Mouse (Mus musculus) frontal cortex, postnatal 36 days (tissue): Measurements from ENCODE around the gene Eya2.

Experiments used
- DNase-seq, 2 experiments: peaks; one replicate each; pipeline ENCODE4 v3.0.0; 2022; ENCODE audit warnings: low spot score in 2 of 2

Gene Eya2

DNA sequence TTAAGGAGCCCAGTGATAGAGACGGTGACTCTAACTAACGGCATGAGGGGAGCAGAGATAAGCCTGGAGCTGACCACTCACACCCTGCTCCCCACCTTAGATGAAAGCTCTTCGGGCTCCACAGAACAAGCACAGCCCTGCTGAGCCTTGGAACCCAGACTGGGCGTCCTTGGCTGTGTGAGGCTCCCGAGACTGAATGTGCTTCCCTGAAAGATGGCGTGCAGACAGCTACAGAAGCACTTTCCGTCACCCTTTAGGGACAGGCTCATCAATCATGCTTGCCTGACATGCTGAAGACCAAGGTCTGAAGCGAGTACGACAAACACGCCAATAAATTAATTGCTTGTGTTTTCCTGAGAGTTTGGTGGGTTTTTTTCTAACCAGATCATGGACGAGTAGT, 56.2 kb downstream of the Eya2 start:
- no peak for DNase-seq

DNA sequence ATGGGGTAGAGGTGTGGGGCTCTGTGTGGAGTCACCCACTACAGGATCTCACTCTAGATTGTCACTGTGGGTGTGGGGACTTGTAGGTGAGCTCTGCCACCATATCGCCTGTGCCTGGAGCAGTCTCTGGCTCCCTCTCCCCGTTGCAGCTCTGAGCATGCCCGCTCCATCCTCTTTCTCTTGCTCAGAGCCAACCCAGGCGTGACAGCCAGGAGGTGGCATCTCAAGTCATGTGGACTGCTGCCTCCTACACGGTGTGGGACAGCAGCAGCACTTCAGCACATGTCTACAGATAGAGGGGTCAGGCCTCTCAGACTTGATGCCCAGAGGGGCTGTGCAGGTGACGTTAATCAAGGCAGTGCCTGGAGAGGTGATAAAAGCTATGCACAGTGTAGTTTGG, 57.4 kb downstream of the Eya2 start:
- DNase-seq: peak in 1 of 2 experiments; percentile 18

- DNase-seq: no peak
Measured at GRCm38 (mm10) chr2:165653001-165653921, 58.4 kb downstream of the Eya2 start.

- DNase-seq: no peak
Measured at GRCm38 (mm10) chr2:165654151-165654550, 59.3 kb downstream of the Eya2 start.

DNA sequence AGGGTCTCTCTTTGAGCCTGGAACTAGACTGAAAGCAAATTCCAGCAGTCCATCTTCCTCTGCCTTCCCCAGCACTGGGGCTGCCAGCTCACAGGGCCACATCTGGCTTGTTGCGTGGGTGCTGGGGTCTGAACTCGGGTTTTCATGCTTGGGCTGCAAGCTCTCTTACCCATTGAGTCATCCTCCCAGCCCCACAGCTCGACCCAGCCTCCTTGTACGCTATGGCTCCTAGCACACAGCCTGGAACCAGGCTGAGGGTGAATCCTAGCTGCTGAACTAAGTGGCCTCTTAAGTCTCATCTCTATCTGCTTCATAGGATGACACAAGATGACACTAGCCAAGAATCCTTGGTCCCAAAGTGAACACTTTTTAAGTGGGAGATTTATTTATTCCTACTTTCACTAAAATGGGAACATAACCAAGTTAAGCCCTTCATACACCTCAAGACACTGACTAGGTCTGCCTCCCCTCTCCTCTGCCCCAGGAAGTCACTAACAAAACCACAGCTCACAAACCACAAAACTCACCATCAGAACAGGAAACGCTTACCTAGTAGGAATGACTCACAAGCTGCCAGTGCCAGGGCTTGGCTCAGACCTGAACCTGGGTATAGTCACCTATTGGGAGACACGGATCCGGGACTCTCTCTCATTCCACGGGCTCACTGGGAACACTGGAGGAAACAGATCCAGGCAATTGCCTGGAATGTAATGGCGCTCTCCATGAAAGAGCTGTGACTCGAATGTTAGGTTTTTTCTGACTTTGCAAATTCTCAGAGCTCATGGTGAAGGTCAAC, 60.1 kb downstream of the Eya2 start:
- DNase-seq: no peak

- no peak for DNase-seq
Measured at GRCm38 (mm10) chr2:165656541-165656940, 61.7 kb downstream of the Eya2 start.

- no peak for DNase-seq
Measured at GRCm38 (mm10) chr2:165656956-165657355, 62.1 kb downstream of the Eya2 start.

DNA sequence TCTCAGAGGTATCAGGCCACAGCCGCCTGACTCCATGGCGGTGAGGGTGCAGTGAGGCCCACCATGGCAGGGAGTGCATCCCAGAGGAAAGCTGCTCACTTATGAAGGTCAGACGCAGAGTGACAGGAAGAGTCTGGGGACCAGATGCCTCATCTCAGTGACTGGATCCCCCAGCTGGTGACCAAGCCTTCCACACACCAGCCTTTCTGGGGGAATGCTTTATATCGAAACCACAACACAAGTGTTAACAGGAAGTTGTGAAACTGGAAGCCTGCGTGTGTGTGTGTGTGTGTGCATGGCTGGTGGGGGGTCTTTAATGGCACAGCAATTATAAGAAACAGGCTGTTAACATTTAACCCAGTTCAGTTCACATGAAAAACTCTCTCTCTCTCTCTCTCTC, 64.7 kb downstream of the Eya2 start:
- no peak for DNase-seq

- no peak for DNase-seq
Measured at GRCm38 (mm10) chr2:165663266-165663665, 68.4 kb downstream of the Eya2 start.

DNA sequence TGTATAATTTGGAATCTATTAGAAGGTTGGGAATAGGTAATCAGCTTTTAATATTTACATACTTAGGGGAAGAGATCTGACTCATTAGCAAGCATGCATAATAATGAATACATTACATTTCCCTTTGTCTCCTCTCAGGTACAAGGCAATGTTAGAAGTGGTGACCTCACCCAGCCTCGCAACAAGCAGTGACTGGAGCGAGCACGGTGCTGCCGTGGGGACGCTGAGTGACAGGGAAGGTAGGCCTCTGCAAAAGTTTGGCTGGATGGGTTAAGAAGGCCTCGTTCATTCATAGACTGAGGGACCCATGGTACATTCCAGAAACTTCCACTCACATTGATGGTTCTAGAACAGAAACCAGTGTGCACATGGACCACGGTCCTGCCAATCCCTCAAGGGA, 69.8 kb downstream of the Eya2 start:
- no peak for DNase-seq

GRCm38 (mm10) chr2:165665176-165665575, 70.3 kb downstream of the Eya2 start:
- DNase-seq: no peak

DNA sequence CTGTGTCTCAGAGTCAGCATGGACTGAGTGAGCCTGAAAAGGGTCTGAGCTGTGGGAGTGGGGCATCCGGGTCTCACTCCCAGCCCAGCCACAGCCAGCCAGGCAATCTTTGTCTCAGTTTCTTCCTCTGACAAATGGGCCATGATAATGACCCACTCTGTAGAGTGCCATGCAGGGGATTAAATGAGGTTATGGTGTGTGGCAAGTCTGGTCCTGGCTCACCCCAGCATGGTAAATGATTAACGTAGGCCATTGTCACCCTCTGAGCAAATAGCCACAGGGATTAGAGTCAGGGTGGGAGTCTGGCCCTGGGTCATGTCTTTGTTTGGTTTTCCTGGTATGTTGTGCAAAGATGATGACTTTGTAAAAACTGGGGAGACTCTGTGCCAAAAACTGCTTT, 72.3 kb downstream of the Eya2 start:
- no peak for DNase-seq

DNA sequence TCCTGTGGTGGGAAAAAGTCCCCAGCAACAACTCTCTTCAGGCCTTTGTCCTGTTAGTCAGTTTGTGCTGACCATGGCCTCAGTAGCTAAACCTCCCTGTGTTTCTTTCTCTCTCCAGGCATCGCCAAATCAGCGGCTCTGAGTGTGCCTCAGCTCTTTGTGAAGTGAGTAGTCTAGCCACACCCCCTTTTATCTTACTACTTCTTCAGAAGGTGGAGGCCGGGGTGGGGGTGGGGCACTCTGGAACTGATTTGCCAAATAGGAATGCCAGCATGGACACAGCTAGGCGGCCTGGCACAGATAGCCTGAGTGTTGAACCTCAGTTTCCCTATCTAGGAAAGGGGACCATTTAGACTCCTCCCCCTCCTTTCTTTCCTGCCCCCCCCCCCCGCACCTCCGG, 87.9 kb downstream of the Eya2 start:
- no peak for DNase-seq

DNA sequence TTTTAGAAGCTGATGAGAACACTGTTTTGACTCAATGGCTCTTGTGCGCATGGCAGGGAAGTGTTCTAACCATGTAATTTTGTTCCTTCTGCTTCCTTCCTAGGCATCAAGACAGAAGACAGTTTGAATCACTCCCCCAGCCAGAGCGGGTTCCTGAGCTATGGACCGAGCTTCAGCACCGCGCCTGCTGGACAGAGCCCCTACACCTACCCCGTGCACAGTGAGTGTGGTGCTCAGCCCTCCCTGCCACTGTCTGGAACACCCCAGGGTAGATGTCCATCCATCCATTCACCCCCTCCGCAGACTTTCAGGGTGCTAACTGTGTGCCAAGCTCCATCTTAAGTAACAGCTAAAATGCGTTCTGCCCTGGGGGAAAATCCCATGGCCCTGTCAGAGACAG, 92.7 kb downstream of the Eya2 start:
- no peak for DNase-seq

GRCm38 (mm10) chr2:165688896-165689295, 94.1 kb downstream of the Eya2 start:
- DNase-seq: no peak

- no peak for DNase-seq
Measured at GRCm38 (mm10) chr2:165691016-165691415, 96.2 kb downstream of the Eya2 start.

GRCm38 (mm10) chr2:165692944-165693660, 98.3 kb downstream of the Eya2 start:
- DNase-seq: no peak

GRCm38 (mm10) chr2:165694767-165695166, 99.9 kb downstream of the Eya2 start:
- no peak for DNase-seq

DNA sequence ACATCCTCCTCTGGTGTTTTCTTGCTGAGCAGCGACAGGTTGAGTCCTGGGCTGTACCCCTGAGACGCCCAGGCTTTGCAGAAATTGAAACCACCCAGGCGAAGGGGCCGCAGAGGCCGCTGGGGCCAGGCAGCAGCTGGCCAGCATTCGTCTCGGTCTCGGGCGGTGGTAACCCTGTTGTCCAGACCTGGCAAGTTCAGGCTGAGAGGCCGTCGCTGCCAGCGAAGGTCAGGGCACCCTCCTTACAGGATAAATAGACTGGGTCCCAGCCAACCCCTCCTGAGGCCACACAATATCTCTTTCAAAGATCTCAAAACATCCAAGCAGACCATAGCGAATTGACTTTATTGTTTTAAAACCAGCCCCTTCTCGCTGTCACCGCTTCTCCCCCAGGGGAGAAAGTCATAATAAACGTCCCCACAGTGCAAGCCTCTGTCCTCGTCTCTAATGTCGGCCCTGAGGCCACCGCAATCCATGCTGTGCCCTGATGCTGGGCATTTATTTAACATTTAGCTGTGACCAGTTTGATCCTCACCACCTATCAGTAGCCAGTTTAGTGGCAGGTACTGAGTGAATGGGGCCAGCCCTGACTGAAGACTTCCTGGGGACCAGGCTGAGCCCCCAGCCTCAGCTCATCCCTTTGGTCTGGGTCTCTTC, 105.5 kb downstream of the Eya2 start:
- DNase-seq: no peak

GRCm38 (mm10) chr2:165703033-165703805, 108.4 kb downstream of the Eya2 start:
- no peak for DNase-seq

DNA sequence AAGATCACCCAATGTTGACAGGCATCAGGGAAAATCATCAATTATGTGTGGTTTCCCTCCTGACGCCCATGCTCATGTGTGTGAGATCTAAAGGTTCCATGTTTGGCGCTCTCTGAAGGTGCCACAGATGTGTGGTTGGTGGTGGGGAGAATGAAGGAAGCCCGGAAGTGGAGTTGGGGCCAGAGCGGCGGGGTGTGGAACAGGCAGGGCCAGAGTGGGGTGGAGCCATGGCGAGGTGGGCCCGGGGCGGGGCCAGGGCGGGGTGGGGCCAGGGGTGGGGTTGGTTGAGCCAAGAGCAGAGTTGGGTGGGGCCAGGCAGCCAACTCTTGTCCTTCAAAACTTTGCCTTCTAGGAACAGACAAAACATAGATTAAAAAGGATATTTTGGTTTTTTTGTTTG, 113.4 kb downstream of the Eya2 start:
- DNase-seq: no peak
